Mouse (Mus musculus): ENCODE data around the gene Arsb.

DNA sequence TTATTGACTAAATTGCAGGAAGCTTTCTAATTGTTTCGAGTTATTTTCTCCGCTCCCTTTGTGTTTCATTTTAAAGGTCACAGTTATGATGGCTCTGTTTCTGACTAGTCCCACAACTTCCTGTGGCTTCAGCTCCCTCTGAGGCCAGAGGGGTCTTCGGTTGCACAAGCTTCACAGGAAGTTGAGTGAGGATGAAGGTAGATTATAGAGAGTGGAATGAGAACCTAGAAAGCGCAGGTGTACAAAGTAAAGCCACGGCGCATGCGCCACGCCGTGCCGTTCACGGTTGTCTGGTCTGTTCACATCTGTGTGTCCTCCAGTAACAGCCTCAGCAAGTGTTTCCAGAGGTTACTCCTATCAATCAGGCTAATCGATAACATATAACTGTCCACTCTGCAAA, 43.2 kb downstream of the Arsb start:
- TF ChIP-seq CTCF (IDR thresholded peaks at IDR 0.05; ENCODE audit: insufficient read depth, low read depth, low read length) (no peak), POLR2A (IDR thresholded peaks at IDR 0.05; ENCODE audit: insufficient read depth, low read depth, low read length) (no peak)
